Mouse (Mus musculus): Measurements from ENCODE around the gene Smyd3. TPM values are rescaled to one million over a fixed set of nuclear protein-coding genes. Genes with fewer than 3 reads are reported as not detected.
"Not testable (repeated sequence)": the region's sequence is repeated elsewhere in the genome, so short reads cannot be mapped to it uniquely, and the experiment has no call there.

The Smyd3 gene
- total RNA-seq, 4 experiments from 2014 or later, result 25.1 to 28.9 (median 26.2) TPM

DNA sequence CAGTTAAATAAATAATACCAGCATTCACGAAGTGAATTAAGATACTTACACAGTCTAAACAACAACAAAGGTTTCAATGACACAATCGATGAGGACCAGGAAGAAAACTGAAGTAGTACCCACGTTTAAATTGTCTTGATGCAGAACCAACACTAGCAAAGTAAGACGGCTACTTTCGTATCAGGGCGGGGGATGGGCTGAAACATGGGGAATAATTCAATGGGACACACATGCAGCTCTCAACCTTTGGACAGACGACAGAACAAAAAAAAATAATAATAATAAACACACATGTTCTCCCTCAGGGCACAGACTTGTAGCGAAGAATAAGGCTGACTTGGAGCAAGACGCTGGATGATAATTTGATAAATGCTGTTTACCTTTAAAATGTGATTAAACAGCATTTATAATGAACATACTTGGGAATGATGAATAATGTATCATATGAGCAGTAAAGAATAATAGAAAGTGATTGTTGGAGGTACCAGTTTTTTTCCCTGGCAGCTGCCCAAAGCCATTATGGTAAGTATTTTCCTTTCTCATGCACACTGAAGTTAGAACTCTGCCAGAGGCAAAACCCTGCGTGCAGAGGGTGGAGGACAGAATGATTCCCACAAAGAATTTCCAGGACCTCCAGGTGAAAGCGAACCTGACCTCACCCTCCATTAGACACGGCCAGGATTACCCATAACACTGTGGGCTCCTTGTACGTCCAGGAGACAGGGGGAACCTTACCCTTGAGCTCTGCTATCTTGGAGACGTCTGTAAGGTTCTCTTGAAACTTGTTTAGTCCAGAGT lies 340.8 kb downstream of the Smyd3 start:
- DNase-seq (ENCODE audit: low spot score in 2 of 2), result no peak

- no peak for DNase-seq (ENCODE audit: low spot score in 2 of 2)
Measured at GRCm38 (mm10) chr1:179174241-179174640, 343.6 kb downstream of the Smyd3 start.

- no peak for DNase-seq (ENCODE audit: low spot score in 2 of 2)
Measured at GRCm38 (mm10) chr1:179170555-179170954, 347.3 kb downstream of the Smyd3 start.

GRCm38 (mm10) chr1:179169749-179170148 lies 348.1 kb downstream of the Smyd3 start:
- DNase-seq (ENCODE audit: low spot score in 2 of 2), result no peak

GRCm38 (mm10) chr1:179169161-179169560 lies 348.7 kb downstream of the Smyd3 start:
- DNase-seq (ENCODE audit: low spot score in 2 of 2), result no peak

DNA sequence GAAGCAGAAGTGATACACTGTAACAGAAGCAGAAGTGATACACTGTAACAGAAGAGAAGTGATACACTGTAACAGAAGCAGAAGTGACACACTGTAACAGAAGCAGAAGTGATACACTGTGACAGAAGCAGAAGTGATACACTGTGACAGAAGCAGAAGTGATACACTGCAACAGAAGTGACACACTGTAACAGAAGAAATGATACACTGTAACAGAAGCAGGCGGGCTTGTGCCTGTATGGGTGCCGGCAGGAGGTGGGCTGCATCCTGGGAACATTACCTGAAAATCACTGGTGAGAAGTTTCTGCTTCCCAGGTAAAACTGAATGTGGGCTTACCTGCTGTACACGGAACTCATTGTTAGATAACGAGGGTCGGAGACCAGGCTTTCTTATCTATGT lies 353.6 kb downstream of the Smyd3 start:
- not testable (repeated sequence) for DNase-seq (ENCODE audit: low spot score in 2 of 2)

GRCm38 (mm10) chr1:179162752-179163151 lies 355.1 kb downstream of the Smyd3 start:
- not testable (repeated sequence) for DNase-seq (ENCODE audit: low spot score in 2 of 2)

- no peak for DNase-seq (ENCODE audit: low spot score in 2 of 2)
Measured at GRCm38 (mm10) chr1:179161947-179162346, 355.9 kb downstream of the Smyd3 start.

DNA sequence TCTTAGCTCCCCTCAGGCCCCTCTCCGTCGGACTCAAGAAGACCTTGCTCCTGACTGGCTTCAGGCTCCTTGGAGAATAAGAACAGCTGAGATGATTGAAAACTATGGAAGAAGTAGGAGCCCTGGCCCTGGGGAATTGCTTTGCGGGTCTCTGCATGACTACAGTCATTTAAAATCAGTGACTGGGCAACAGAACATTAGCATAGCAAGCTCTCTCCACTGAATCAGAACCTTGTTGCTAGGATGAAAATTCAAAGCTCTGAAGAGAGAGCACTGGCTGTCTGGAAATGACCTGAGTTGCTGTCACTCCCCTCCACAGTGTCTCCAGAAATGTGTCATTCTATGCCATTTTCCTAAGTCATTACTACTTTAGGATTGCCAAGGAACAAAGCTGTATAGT lies 357.1 kb downstream of the Smyd3 start:
- DNase-seq (ENCODE audit: low spot score in 2 of 2), result no peak

GRCm38 (mm10) chr1:179152376-179152775 lies 365.5 kb downstream of the Smyd3 start:
- DNase-seq (ENCODE audit: low spot score in 2 of 2), result no peak

GRCm38 (mm10) chr1:179151275-179151674 lies 366.6 kb downstream of the Smyd3 start:
- DNase-seq (ENCODE audit: low spot score in 2 of 2), result no peak

GRCm38 (mm10) chr1:179149468-179150140 lies 368.2 kb downstream of the Smyd3 start:
- no peak for DNase-seq (ENCODE audit: low spot score in 2 of 2)

DNA sequence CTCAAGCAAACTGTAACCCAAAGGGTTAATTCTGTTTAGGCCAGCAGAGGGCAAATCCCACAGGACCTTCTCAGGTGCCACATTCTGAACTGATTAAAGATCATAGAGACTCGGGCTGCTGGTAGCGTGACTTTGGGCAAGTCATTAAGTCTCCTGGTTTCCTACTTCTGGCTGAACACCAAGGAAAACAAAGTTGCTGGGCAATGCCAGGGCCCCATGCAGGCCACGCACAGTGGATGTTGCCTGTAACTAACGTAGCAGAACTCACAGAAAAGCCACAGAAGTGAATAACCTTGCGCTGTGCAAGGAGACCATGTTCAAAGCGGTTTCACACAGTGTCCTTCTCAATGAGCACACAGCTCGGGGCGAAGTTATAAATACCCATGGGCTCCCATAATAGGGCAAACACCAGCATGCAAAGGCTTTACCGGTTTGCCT lies 371.1 kb downstream of the Smyd3 start:
- no peak for DNase-seq (ENCODE audit: low spot score in 2 of 2)

- no peak for DNase-seq (ENCODE audit: low spot score in 2 of 2)
Measured at GRCm38 (mm10) chr1:179143154-179143832, 374.5 kb downstream of the Smyd3 start.

- DNase-seq (ENCODE audit: low spot score in 2 of 2), result peak; percentile 13 to 44
Measured at GRCm38 (mm10) chr1:179142177-179142576, 375.7 kb downstream of the Smyd3 start.

DNA sequence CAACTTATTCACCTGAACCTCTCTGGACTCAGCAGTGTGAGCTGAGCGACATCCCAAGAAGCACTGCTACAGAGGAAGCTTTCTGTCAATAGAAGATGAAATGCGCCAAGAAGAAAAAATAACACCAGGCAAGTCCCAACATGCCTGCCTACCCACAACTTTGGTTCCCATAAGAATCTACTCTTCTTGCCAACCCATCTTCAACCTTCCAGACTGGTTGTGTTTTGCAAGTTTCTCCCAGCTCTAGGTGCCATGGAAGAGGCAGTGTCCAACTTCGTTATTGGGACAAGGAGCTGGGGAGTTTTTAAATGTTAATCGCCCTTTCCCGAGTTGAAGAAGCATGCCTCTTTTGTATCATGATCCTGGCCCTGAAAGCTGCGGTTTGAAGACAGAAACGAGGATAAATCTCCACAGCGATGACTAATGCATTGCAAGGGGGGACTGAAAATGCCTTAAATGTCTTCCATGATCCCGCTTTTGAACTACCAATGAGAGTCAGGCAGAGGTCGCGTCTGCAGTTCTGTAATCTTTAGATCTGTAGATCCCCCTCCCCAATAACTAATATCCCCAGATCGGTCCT lies 376.7 kb downstream of the Smyd3 start:
- no peak for DNase-seq (ENCODE audit: low spot score in 2 of 2)

DNA sequence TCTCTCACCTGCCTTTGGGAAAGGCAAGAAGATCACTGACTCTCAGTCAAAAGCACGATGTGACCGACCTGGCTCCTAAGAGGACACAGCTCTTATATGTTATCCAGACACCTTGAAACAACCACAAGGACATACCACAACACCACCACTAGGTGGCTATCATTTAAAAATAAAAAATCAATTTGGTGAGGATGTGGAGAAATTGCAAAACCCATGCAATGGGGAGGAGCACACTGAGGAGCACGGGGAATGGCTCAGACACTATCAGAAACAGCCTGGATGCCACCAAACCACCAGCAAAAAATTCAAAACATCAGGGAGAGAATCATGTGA lies 380.7 kb downstream of the Smyd3 start:
- no peak for DNase-seq (ENCODE audit: low spot score in 2 of 2)

- peak in 1 of 2 experiments; percentile 15 for DNase-seq (ENCODE audit: low spot score in 2 of 2)
Measured at GRCm38 (mm10) chr1:179136461-179137144, 381.2 kb downstream of the Smyd3 start.

GRCm38 (mm10) chr1:179129995-179130394 lies 387.8 kb downstream of the Smyd3 start:
- DNase-seq (ENCODE audit: low spot score in 2 of 2), result no peak

GRCm38 (mm10) chr1:179126287-179126686 lies 391.6 kb downstream of the Smyd3 start:
- no peak for DNase-seq (ENCODE audit: low spot score in 2 of 2)

Data from layer of hippocampus, adult 8-10 months (tissue).